Mouse (Mus musculus) A20 (cell line): ENCODE results near the gene 4930595D18Rik.

Experiments
- DNase-seq: peaks from one replicate; pipeline ENCODE4 v3.0.0-alpha.2; 2011; ENCODE audit warnings: low read depth, low spot score

4930595D18Rik gene

GRCm38 (mm10) chr12:111165831-111166591 lies 18.3 kb downstream of the 4930595D18Rik start, which contains the start of gene Traf3:
Gene Traf3 (plus strand): TSS chr12:111166370.
- DNase-seq = peak; percentile 93

- DNase-seq = peak; percentile 90
These were observed 19.0 kb downstream of the 4930595D18Rik start for GRCm38 (mm10) chr12:111165146-111165812.

- peak; percentile 96 for DNase-seq
These were observed 20.0 kb downstream of the 4930595D18Rik start for GRCm38 (mm10) chr12:111164310-111164751.

GRCm38 (mm10) chr12:111162312-111163061 lies 21.8 kb downstream of the 4930595D18Rik start:
- DNase-seq = no peak

- DNase-seq = no peak
These were observed 22.4 kb downstream of the 4930595D18Rik start for GRCm38 (mm10) chr12:111161943-111162311.

DNA sequence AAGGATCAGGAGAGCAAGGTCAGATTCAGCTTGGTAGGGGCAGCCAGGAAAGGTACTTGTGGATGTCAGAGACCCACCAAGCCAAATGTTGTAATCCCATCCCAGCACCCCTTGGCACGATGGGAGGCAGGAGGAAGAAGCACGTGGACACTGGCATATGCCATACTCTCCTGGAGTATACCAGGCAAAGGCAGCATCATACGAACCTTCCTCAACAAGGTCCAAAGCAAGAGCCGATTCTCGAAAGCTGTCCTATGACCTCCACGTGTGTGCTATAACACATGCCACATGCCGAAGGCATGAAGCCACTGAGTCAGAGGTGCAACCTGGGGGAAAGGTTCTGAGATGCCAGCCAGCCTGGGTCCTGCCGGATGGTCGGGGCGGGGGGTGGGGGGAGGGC lies 23.4 kb downstream of the 4930595D18Rik start:
- DNase-seq = no peak

DNA sequence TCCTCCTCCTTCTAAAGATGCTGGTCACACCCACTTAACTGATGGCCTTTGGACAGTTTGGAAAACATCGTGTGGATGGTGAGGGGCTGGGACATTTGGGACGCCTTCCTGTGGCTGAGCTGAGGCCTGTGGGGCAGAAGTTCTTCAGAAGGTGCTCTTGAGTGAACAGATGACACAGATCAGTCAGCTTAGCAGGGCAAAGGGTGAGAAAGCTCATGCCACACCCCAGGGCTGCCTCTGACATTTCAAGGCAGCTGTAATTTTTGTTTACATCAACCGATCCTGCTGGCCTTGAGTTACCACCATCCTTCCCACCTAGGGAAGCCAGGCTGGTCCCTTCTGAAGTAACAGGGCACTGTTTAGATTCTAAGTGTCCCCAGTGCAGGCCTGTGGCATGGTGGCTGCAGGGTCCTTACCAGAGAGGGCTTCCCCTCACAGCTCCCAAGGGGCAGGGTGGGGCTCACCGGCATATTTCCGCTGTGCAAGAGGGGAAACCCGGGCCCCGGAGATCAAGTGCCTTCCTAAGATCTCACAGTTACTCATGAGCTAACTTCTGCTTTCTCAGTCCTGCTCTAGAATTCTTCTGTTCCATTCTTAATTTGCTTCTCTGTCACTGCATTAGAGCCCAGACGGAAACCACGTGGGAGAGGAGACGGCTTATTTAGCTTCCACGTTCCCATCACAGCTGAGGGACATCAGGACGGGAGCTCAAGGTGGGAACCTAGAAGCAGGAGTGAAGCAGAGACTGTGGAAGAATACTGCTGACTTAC lies 24.4 kb downstream of the 4930595D18Rik start:
- peak; percentile 96 for DNase-seq

DNA sequence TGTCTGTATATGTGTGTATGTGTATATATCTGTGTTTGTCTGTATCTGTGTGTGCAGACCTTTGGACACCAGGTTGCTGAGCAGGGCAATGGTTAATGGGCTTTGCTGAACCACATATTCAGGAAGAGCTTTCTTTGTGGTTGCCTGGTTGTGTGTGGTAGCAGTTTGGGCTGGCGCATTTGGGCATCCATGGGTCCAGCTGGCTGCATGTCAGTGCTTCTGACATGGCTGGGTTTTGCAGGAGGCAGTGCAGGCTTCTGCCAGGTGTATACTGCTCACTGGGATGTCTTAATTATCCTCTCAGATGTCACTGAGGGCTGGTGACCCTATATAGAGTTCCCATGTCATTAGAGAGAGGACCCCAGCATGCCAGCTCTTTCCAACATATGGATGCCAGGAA lies 28.5 kb downstream of the 4930595D18Rik start:
- DNase-seq = no peak

DNA sequence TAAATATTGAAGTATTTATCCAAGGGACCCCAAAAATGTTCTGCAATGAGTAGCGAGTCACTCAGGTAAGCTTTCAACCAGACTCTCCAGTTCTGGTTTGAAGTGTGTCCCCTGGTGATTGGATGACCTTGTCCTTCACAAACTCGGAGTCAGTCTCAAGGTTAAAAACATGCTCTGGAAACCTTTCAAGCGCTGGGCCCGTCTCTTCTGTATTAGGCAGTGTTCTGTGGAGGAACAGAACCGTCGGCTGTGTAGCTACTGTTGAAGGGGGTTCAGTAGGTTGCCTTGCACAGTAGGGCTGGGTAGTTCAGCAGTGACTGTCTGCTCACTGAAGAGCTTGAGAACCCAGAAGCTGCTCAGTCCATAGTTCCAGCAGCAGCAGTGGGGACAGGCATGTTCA lies 29.6 kb downstream of the 4930595D18Rik start:
- no peak for DNase-seq

DNA sequence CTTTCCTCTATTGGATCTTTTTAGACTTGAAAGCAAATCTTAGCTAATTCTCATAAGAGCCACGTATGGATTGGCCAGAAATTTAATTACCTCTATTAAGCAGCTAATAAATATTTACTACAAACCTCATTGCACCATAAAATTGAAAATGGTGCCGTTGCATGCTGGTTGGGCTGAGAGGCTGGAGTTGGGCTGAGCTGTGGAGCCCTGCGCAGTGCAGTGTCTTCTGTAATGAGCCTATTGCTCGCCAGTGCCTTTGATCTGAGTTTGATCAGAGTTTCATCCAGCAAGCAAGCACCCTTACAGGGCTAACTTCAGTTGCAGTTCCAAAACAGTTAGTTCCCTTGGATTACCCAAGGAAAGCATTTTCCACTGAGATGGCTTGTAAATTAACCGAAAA lies 30.3 kb downstream of the 4930595D18Rik start:
- DNase-seq = no peak

DNA sequence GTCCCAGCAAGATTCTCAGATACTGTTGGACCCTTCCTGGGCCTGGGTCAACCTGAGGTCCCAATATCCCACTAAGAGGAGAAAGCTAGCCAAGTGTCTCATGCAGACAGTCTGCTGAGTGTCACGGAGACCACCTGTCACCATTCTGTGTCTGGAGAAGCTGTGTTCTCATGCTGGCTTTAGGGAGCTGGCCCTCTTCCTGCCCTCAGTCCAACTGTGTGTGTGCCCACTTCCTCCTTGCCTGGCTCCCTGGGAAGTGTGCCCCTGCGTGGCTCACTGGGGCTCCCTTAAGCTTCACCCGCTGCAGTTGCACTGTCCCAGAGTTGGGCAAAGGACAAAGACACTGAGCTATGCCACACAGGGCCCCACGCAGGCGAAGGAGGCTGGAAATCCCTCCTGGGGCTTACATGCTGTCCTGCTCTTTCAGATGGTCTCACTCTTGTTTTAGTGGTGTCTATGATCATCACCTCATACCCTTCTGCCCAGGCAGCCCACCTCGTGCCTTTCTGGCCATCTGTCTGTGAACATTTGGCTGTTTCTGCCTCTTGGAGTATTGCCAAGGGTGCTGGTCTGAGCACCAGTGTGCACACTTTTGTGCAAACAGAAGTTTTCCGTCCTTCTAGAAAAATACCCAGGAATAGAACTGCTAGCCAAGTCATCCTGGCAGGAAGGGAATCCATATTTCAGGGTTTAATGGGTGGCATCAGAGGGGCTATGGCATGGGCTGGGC lies 31.1 kb downstream of the 4930595D18Rik start:
- no peak for DNase-seq

DNA sequence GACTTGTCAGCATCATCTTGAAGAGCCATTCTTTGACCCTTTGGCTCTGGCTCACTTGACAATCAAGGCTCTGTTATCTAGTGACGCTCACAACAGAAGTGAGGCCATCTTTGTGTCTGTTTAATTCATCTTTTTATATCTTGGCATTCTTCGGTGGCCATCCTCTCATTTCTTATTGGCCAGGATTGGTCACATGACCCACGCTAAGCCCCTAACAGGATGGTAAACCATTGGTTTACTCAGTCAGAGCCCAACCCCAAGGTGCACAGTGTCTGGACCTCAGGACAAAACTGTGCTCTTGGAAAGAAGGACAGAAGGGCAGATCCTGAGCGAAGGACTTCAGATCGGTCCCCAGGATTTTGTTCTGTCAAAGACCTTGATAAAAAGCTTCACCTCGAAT lies 31.7 kb downstream of the 4930595D18Rik start:
- no peak for DNase-seq

GRCm38 (mm10) chr12:111151422-111152156 lies 32.7 kb downstream of the 4930595D18Rik start:
- DNase-seq = no peak

DNA sequence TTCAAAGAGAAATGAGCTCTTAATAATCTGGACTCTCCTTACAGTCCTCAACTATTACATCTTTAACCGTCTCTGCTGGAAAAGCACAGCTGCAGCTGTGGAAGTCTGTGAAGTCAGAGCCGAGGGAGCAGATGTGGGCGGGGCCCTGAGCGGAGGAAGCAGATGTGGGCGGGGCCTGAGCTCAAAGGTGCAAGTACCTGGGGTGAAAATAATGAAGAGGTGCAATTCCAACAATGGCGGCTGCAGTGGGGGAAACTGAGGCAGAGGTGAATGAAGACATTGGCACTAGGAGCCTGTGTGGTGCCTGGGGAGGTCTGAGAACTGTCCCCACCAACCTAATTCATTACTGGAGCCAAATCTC lies 34.1 kb downstream of the 4930595D18Rik start:
- DNase-seq = peak; percentile 64

GRCm38 (mm10) chr12:111149495-111150235 lies 34.6 kb downstream of the 4930595D18Rik start:
- no peak for DNase-seq

- no peak for DNase-seq
These were observed 39.0 kb downstream of the 4930595D18Rik start for GRCm38 (mm10) chr12:111145269-111145668.

DNA sequence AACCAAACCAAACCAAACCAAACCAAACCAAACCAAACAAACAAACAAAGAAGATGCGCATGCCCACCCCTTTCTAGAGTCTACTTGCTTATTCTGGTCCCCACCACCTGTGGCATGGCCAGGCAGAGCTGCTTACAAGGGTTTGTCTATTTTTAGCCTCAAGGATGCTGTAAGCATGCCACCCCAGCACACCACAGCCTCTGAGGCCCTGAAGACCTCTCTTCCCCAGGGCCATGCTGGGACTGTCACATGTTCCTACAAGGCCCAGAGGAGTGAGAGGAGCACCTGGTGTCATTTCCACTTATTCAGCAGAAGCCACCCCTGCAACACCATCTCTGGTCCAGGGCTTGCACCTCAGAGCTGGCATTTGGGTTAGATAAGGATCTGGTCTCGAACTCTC lies 39.7 kb downstream of the 4930595D18Rik start:
- DNase-seq = no peak

DNA sequence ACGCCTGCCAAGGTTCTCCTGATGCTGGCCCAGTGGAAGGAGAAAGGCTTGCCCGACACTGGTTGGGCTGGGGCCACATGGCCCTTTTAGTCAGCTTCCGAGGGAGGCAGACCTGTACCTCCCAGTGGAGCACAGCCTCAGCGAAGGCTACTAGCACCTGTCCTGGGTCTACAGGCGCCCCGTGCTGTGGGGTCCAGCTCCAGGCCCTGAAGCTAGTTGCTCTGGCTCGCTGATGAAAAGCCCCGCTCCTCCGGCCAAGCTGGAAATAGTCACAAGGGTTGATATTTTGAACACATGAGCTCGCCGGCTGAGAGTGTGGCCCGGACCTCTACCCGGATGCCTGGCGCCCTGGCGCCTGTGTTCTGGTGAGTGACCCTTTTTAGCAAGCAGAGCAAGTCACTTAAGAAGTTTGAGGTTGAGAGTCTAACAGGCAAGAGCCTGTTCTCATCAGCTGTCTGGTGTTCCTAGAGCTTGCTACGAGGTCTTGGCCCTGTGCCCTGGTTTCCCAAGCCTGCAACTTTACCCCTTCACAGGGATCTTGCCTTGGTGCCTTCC lies 40.7 kb downstream of the 4930595D18Rik start:
- DNase-seq = no peak

- DNase-seq = no peak
These were observed 41.2 kb downstream of the 4930595D18Rik start for GRCm38 (mm10) chr12:111143005-111143508.
